Mouse (Mus musculus) small intestine, adult 2 months (tissue): ENCODE measurements around the gene Zfp219.

Source experiments
- CTCF ChIP-seq: fragments of 200-500 bp; IDR thresholded peaks from 2 replicates; pipeline ENCODE4 v1.5.1; 2012; ENCODE audit warnings: low read depth, mild to moderate bottlenecking, control low read depth, inconsistent platforms, low read length, moderate library complexity, mixed read lengths; ENCODE audit not compliant: insufficient replicate concordance, insufficient read length; ENCODE audit errors: extremely low read depth
- POLR2A ChIP-seq: fragments of 200-500 bp; IDR thresholded peaks from 2 replicates; pipeline ENCODE4 v1.6.1; 2012; ENCODE audit warnings: low read depth, mild to moderate bottlenecking, control low read depth, inconsistent platforms, low read length, moderate library complexity

- TF ChIP-seq CTCF: no peak
- no peak for TF ChIP-seq POLR2A
Observed at GRCm38 (mm10) chr14:52022244-52022708, 1.7 kb upstream of the Zfp219 start.
